Mouse (Mus musculus) intestine, embryonic 14.5 days (tissue): Measurements from ENCODE around the gene Prpf38b. TPM values are rescaled to one million over a fixed set of nuclear protein-coding genes. Genes with fewer than 3 reads are reported as not detected.
"Not testable (repeated sequence)": the region's sequence is repeated elsewhere in the genome, so short reads cannot be mapped to it uniquely, and the experiment has no call there.

Experiments
- ATAC-seq: fragments of 200-750 bp; cut with Nextera tagmentation; replicated peaks from 2 replicates; pipeline ENCODE4 v1.8.0; 2017; ENCODE audit warnings: low read depth, moderate number of reproducible peaks, moderate TSS enrichment, moderate library complexity; ENCODE audit not compliant: low FRiP score, low TSS enrichment
- DNase-seq: peaks from one replicate; pipeline ENCODE4 v3.0.0-alpha.2; 2018; ENCODE audit warnings: low spot score
- H3K27ac ChIP-seq: fragments of 300-500 bp; sonication (generic); 2 replicates; pipeline ENCODE4 v1.5.1; 2014; ENCODE audit warnings: low read depth, mild to moderate bottlenecking, control low read depth
- H3K27me3 ChIP-seq: fragments of 300-500 bp; sonication (generic); replicated peaks from 2 replicates; pipeline ENCODE4 v1.6.1; 2014; ENCODE audit warnings: low read length, control low read depth; ENCODE audit not compliant: control insufficient read depth, insufficient read depth
- H3K36me3 ChIP-seq: fragments of 300-500 bp; sonication (generic); 2 replicates; pipeline ENCODE4 v1.6.1; 2014; ENCODE audit warnings: low read length, control low read depth; ENCODE audit not compliant: control insufficient read depth, insufficient read depth
- H3K4me1 ChIP-seq: fragments of 300-500 bp; sonication (generic); replicated peaks from 2 replicates; pipeline ENCODE4 v1.6.1; 2014; ENCODE audit warnings: low read length, control low read depth, mixed read lengths; ENCODE audit not compliant: control insufficient read depth, insufficient read depth
- H3K4me2 ChIP-seq: fragments of 300-500 bp; sonication (generic); 2 replicates; pipeline ENCODE4 v1.6.1; 2014; ENCODE audit warnings: low read length
- H3K4me3 ChIP-seq: fragments of 300-500 bp; sonication (generic); 2 replicates; pipeline ENCODE4 v1.5.1; 2014; ENCODE audit warnings: low read depth, low read length, control low read depth, mixed read lengths
- H3K9ac ChIP-seq: fragments of 300-500 bp; sonication (generic); 2 replicates; pipeline ENCODE4 v1.6.1; 2014; ENCODE audit warnings: mild to moderate bottlenecking, low read length
- H3K9me3 ChIP-seq: fragments of 300-500 bp; sonication (generic); 2 replicates; pipeline ENCODE4 v1.6.1; 2016; ENCODE audit warnings: low read length, control low read depth; ENCODE audit not compliant: control insufficient read depth
- WGBS: fragments of 180-500 bp; shearing (Covaris S2); extraction: QIAGEN DNeasy Blood & Tissue Kit; methylation state at CpG from one replicate; pipeline ENCODE4 v1.1.7; 2014; 5-methylcytosine and 5-hydroxymethylcytosine counted together
- polyA plus RNA-seq: library from polyadenylated mRNA; unstranded; fragments of >200 nt; fragmentation: Nextera tagmentation; extraction: Ambion mirVana; gene quantifications from 2 replicates; pipeline ENCODE4 v1.2.1, GENCODE M21; 2014

The Prpf38b gene
- polyA plus RNA-seq, 1 experiment from 2014 or later: 57.0 TPM

DNA sequence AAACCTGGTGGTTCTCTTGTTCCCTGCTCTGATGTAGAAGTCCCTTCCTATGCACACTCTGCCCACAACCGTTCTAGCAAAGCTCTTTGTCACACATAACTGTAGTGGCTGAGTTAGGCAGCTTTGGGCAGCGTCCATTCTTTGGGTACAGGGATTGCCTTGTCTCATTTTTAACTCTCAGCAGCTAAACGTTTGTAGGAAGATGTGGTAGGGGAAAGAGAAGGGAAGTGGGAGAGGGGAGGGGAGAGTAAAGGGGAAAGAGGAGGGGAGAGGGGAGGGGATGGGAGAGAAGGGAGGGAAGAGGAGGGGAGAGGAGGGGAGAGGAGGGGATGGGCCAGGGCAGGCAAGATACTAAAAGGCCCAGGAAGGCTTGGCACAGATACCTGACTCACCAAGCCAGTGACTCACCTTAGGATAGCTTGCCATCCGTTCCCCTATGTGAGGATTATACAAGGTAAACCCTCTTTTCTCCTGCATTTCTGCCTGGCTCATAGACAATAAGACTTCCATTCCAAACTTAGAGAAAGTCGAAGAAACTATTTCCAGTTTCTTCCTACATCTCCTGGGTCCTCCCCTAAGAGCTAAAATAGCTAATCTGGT is 31.6 kb downstream of the Prpf38b start:
- DNase-seq (no peak), ATAC-seq (no peak)
- Histone ChIP-seq H3K4me3 (no peak overlapping the region), H3K27ac (no peak overlapping the region), H3K4me1 (peaks cover 8% of the 10 kb centered on the region; the same call in 1 of the 2 replicates), H3K4me2 (no peak overlapping the region), H3K9ac (no peak overlapping the region), H3K36me3 (no peaks in the 10 kb centered on the region), H3K9me3 (no peaks in the 10 kb centered on the region), H3K27me3 (no peaks in the 10 kb centered on the region)
- WGBS: 53% methylated on average over 5 of the region's 5 CpGs

DNA sequence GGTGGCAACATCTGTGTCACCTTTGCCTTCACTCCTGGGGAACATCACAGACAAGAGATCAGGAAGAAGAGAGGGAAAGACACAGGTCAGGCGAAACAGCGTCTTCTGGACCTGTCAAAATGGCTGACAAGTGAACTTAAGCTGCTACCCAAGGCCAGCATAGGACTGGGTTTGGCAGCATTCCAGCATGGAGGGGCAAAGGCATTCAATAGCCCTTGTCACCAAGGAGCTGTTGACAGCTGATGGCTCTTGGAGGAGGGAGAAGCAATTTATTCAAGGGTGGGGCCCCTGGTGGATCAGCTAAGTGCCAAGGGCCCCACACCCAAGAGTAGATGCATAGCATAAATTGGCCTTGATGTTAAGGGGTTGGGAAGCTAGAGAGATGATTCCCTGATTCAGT is 32.4 kb downstream of the Prpf38b start:
- Histone ChIP-seq H3K4me2 (no peak overlapping the region), H3K36me3 (no peaks in the 10 kb centered on the region), H3K4me3 (no peak overlapping the region), H3K4me1 (peaks cover 8% of the 10 kb centered on the region; the same call in 1 of the 2 replicates), H3K9me3 (no peaks in the 10 kb centered on the region), H3K27me3 (no peaks in the 10 kb centered on the region), H3K27ac (no peak overlapping the region), H3K9ac (no peak overlapping the region)
- no peak for ATAC-seq
- no peak for DNase-seq
- 50% methylated on average over 2 of the region's 2 CpGs for WGBS

DNA sequence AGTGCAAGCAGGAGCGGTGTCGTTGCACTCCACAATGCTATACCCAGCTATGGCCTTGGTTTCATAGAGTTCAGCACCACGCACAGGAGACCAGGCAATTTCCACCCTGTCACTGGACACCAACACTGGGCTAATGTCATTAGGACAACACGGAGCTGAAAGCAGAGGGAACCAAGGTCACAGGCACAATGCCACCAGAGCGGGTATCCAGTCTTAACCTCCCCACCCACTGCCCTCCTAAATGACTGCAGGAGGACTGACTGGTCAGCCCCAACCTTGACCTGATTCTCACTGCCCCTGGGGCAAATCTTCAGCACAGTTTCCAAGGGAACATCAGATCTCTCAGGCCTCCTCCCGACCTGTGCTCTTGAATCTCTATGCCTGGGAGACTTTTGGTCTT is 40.9 kb downstream of the Prpf38b start:
- 87% methylated on average over 6 of the region's 6 CpGs for WGBS

DNA sequence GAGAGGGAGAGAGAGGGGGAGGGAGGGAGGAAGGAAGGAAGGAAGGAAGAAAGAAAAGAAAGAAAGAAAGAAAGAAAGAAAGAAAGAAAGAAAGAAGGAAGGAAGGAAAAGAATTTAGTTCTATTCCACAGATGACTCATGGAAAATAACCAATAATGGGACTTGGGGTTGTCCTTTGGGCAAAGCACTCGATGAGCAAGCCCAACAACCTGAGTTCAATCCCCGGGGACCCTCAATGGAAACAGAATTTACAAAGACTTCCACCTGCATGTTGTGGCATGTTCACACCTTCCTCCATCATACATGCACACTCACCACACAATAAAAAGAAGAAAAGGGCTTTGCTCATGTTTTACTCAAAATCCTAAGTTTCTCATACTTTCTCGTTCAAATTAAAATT is 44.1 kb downstream of the Prpf38b start:
- no peaks in the 10 kb centered on the region for H3K4me1 ChIP-seq
- 96% methylated on average over 3 of the region's 3 CpGs for WGBS
- ATAC-seq: no peak

More for the DNA sequence above, 40.9 kb downstream of the Prpf38b start:
- Histone ChIP-seq H3K36me3 (no peaks in the 10 kb centered on the region), H3K27me3 (no peaks in the 10 kb centered on the region), H3K27ac (no peak overlapping the region), H3K4me3 (no peak overlapping the region), H3K4me1 (no peaks in the 10 kb centered on the region), H3K4me2 (no peak overlapping the region), H3K9ac (no peak overlapping the region), H3K9me3 (0 out of 2 replicates have a peak, but pooled peaks cover 3% of the 10 kb centered on the region)
- DNase-seq: no peak
- ATAC-seq: no peak

DNA sequence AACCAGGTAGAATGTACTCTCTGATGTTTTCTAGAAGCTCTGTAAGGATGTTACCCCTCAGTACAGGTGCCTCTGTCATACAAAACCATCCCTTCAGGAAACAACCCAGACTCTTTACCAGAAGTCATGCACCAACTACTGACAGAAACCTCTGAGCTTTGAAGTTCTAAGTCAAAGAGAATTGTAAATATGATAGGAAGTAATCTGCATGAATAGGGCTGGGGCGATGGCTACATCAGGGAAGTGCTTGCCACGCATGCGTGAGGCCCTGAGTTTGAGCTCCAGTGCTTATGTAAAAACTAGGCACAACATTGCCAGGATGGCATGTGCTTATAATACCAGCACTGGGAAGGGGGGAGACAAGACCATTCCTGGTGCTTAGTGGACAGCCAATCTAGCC is 45.9 kb downstream of the Prpf38b start:
- no peak overlapping the region for H3K4me2 ChIP-seq
- 92% methylated on average over 3 of the region's 3 CpGs for WGBS
- 0 out of 2 replicates have a peak, but pooled peaks cover 3% of the 10 kb centered on the region for H3K9me3 ChIP-seq
- H3K4me3 ChIP-seq: no peak overlapping the region
- H3K27ac ChIP-seq: no peak overlapping the region
- H3K36me3 ChIP-seq: no peaks in the 10 kb centered on the region
- H3K27me3 ChIP-seq: no peaks in the 10 kb centered on the region
- no peak for ATAC-seq
- DNase-seq: no peak
- no peak overlapping the region for H3K9ac ChIP-seq
- no peaks in the 10 kb centered on the region for H3K4me1 ChIP-seq

More for the DNA sequence above, 44.1 kb downstream of the Prpf38b start:
- no peak overlapping the region for H3K4me3 ChIP-seq
- no peak overlapping the region for H3K4me2 ChIP-seq
- no peaks in the 10 kb centered on the region for H3K27me3 ChIP-seq
- H3K27ac ChIP-seq: no peak overlapping the region
- no peak for DNase-seq
- H3K9ac ChIP-seq: no peak overlapping the region
- H3K36me3 ChIP-seq: no peaks in the 10 kb centered on the region
- H3K9me3 ChIP-seq: 0 out of 2 replicates have a peak, but pooled peaks cover 3% of the 10 kb centered on the region

DNA sequence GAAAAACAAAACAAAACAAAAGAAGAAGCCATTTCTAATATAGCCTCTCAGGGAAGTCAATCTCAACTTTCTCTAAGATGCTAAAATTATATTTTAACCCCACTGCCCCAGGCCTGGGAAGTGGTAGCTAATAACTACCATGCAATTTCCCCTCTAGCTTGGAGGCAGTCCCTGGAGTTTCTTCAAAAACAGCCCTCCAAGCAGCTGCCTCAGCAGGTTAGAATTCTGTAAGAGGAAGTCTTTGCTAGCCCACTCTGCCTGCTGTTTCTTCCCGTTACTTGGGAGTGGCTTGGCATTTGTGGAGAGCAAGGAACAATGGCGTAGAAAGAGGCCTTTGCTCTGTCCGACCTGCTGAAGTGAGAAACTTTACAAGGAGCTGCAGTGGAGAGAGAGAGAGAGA is 46.4 kb downstream of the Prpf38b start:
- Histone ChIP-seq H3K4me2 (no peak overlapping the region), H3K4me3 (no peak overlapping the region), H3K36me3 (no peaks in the 10 kb centered on the region), H3K9me3 (0 out of 2 replicates have a peak, but pooled peaks cover 3% of the 10 kb centered on the region), H3K27me3 (no peaks in the 10 kb centered on the region), H3K9ac (no peak overlapping the region), H3K4me1 (no peaks in the 10 kb centered on the region), H3K27ac (no peak overlapping the region)
- DNase-seq (no peak), ATAC-seq (no peak)
- WGBS: 51% methylated on average over 3 of the region's 3 CpGs

DNA sequence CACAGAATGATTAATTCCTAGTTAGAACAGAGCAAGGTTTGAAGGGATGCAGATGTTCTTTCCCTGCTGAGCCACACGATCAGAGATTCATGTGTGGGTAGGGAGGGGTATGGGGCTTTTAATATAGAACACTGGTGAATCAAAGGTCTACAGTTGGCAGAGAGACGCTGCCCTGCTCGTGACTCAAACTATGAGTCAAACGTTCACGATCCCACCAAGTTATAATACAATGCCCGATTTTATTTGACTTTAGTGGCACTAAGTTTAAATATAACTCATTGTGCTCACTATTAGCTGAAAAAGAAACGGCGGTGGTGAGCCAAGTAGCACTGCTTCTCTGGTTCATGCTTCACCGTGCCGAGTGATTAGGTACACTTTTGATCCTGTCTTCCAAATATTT is 48.4 kb downstream of the Prpf38b start:
- DNase-seq: no peak
- Histone ChIP-seq H3K4me2 (no peak overlapping the region), H3K27me3 (no peaks in the 10 kb centered on the region), H3K36me3 (no peaks in the 10 kb centered on the region), H3K27ac (no peak overlapping the region), H3K9ac (no peak overlapping the region), H3K4me3 (no peak overlapping the region), H3K9me3 (0 out of 2 replicates have a peak, but pooled peaks cover 3% of the 10 kb centered on the region), H3K4me1 (peaks cover 6% of the 10 kb centered on the region)
- 75% methylated on average over 10 of the region's 10 CpGs for WGBS
- no peak for ATAC-seq

DNA sequence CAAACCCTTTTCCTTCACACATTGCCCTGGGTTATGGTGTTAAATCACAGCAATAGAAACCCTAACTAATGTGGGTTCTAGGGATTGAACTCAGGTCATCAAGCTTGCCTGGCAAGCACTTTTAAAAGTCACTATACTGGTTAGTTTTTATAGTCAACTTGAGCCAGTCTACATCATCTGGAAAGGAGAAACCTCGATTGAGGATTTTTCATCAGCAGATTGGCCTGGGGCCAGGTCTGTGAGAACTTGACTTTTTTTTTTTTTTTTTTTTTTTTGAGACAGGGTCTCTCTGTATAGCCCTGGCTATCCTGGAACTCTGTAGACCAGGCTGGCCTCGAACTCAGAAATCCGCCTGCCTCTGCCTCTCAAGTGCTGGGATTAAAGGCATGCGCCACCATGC is 49.2 kb downstream of the Prpf38b start:
- H3K9ac ChIP-seq, H3K27me3 ChIP-seq, H3K36me3 ChIP-seq, H3K4me2 ChIP-seq, H3K4me1 ChIP-seq, H3K9me3 ChIP-seq, H3K4me3 ChIP-seq, DNase-seq, H3K27ac ChIP-seq, ATAC-seq: not testable (repeated sequence)
- WGBS: 89% methylated on average over 4 of the region's 4 CpGs

DNA sequence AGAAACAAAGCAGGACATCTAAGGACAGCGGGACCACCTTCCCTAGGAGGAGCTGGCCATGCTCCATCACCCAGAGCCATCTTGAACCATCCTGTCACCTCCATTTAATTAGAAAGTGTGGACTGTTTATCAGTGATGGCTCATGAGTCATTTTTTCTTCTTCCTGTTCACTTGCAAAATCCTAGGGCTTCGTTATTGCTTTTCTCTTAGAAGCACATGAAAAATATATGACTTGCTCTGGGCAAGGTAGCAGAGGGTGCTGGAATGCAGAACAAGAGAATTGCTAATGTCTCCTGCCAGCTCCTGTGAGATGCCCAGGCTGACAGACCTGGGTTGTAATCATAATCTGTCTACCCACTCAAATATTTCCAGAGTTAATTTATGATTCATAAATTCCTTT is 50.7 kb downstream of the Prpf38b start:
- Histone ChIP-seq H3K36me3 (no peaks in the 10 kb centered on the region), H3K27me3 (no peaks in the 10 kb centered on the region), H3K9me3 (no peaks in the 10 kb centered on the region), H3K9ac (no peak overlapping the region), H3K4me3 (no peak overlapping the region), H3K27ac (no peak overlapping the region), H3K4me1 (peaks cover 9% of the 10 kb centered on the region), H3K4me2 (no peak overlapping the region)
- DNase-seq: no peak
- ATAC-seq: no peak
- 74% methylated on average over 2 of the region's 2 CpGs for WGBS
